Mouse (Mus musculus): ENCODE measurements at regions not wholly inside any gene's neighbourhood (a gene's known extent, or its start where the extent isn't known, plus 50 kb on each side); places are given as distances from the start of the nearest gene placed in this dataset.
"Not testable (repeated sequence)": the region's sequence is repeated elsewhere in the genome, so short reads cannot be mapped to it uniquely, and the experiment has no call there.

DNA sequence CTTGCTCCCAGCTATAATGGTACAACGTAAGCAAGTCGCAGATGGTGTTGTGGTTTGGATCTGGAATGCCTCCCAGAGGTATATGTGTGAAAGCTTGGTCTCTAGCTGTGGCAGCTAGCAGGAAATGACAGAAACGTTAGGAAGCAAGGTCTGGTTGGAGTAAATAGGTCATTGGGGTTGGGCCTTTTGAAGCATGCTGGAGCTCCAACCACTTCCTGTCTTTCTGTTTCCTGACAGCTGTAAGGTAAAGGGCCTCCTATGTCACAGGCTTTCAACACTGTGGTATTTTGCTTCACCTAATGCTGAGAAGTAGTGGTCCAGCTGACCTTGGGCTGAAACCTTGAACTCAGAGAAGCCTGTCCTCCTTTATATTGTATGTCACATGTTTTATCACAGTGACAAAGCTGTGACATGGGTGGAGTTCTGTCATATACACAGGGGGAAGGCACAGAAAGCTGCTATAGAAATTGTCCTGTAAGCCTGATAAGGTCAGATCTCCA lies 106.8 kb upstream of the Nabp1 start:
- Histone ChIP-seq H3K9me3 (no peaks in the 10 kb centered on the region), H3K27me3 (ENCODE audit: insufficient read depth, poor library complexity, severe bottlenecking) (0 out of 2 replicates have a peak, but pooled peaks cover 4% of the 10 kb centered on the region), H3K4me3 (no peak overlapping the region), H3K36me3 (no peaks in the 10 kb centered on the region), H3K27ac (no peak overlapping the region), H3K4me1 (replicated peaks) (peaks cover 9% of the 10 kb centered on the region)
- DNase-seq (ENCODE audit: low spot score), result no peak
- 63% methylated on average over 3 of the region's 3 CpGs for WGBS

- Histone ChIP-seq H3K4me1 (replicated peaks) (peaks cover 16% of the 10 kb centered on the region), H3K9me3 (no peaks in the 10 kb centered on the region), H3K27me3 (ENCODE audit: insufficient read depth, poor library complexity, severe bottlenecking) (0 out of 2 replicates have a peak, but pooled peaks cover 4% of the 10 kb centered on the region), H3K27ac (no peak overlapping the region), H3K4me3 (no peak overlapping the region), H3K36me3 (no peaks in the 10 kb centered on the region)
- no peak for DNase-seq (ENCODE audit: low spot score)
- WGBS, result 94% methylated on average over 4 of the region's 4 CpGs
Observed at GRCm38 (mm10) chr1:51583871-51584270, 105.6 kb upstream of the Nabp1 start.

- no peak for DNase-seq (ENCODE audit: low spot score)
- H3K27me3 ChIP-seq (ENCODE audit: insufficient read depth, poor library complexity, severe bottlenecking), result 0 out of 2 replicates have a peak, but pooled peaks cover 4% of the 10 kb centered on the region
- H3K36me3 ChIP-seq, result no peaks in the 10 kb centered on the region
- no peak overlapping the region for H3K4me3 ChIP-seq
- no peaks in the 10 kb centered on the region for H3K9me3 ChIP-seq
- 22% methylated on average over 7 of the region's 7 CpGs for WGBS
- no peak overlapping the region for H3K27ac ChIP-seq
- H3K4me1 ChIP-seq (replicated peaks), result peaks cover 16% of the 10 kb centered on the region
Observed at GRCm38 (mm10) chr1:51580074-51580473, 101.8 kb upstream of the Nabp1 start.

- 93% methylated on average over 2 of the region's 2 CpGs for WGBS
- H3K4me3 ChIP-seq, result no peak overlapping the region
- peaks cover 16% of the 10 kb centered on the region for H3K4me1 ChIP-seq (replicated peaks)
- H3K9me3 ChIP-seq, result no peaks in the 10 kb centered on the region
- H3K27me3 ChIP-seq (ENCODE audit: insufficient read depth, poor library complexity, severe bottlenecking), result 0 out of 2 replicates have a peak, but pooled peaks cover 4% of the 10 kb centered on the region
- no peak for DNase-seq (ENCODE audit: low spot score)
- no peak overlapping the region for H3K27ac ChIP-seq
- no peaks in the 10 kb centered on the region for H3K36me3 ChIP-seq
Observed at GRCm38 (mm10) chr1:51577701-51578100, 99.5 kb upstream of the Nabp1 start.

DNA sequence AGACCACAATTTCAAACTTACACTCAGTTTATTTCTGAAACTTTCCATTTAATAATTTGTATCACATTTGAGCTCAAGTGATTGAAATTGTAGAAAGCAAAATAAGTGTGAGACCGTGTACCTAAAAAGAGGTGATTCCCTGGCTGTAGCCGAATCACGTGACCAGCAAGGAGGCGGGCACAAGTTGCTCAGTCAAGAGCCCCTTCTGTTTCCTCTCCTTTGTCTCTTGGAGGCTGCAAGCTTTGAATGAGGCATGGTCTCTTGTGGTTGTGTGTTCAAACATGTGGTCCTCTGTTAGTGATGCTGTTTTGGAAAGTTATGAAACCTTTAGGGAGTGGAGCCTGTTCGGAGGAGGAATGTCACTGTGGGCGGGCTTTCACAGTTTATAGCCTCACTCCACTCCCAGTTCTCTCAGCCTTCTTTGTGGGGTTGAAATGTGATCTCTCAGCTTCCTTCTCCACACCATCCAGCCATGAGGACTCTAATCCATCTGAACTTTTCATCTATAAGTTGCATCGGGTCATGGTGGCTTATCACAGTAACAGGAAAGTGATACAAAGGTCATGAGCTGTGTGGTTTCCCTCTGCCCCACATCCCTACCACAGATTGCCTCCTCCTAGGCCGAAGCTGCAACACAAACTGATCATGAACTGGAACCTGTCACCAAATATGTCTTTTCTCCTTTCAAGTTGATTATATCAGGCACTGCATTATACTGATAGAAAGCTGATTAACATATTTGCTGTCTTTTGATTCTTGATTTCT lies 94.3 kb upstream of the Nabp1 start:
- H3K4me3 ChIP-seq, result no peak overlapping the region
- 92% methylated on average over 8 of the region's 8 CpGs for WGBS
- DNase-seq (ENCODE audit: low spot score), result no peak

DNA sequence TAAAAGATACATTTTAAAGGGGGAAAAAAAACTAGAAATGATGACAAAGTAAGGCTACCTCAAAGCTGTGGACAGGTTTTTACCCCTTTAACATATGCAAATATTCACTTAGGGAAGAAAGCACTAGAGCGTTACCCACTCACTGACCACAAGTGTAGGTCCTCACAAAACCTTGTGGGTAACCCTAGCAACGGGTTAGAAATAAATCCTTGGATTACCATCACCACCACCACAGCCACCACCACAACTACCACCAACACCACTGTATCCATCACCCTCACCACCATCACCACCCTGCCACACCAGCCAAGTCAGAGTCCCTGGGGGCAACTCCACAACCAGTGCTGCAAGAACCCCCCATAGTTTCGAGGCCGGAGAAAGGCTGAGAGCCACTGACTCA lies 91.4 kb upstream of the Nabp1 start:
- no peak overlapping the region for H3K27ac ChIP-seq
- no peaks in the 10 kb centered on the region for H3K4me1 ChIP-seq (replicated peaks)
- H3K4me3 ChIP-seq, result no peak overlapping the region
- no peaks in the 10 kb centered on the region for H3K36me3 ChIP-seq
- H3K9me3 ChIP-seq, result no peaks in the 10 kb centered on the region
- H3K27me3 ChIP-seq (ENCODE audit: insufficient read depth, poor library complexity, severe bottlenecking), result no peaks in the 10 kb centered on the region
- 96% methylated on average over 4 of the region's 4 CpGs for WGBS
- no peak for DNase-seq (ENCODE audit: low spot score)

More for the DNA sequence above, 94.3 kb upstream of the Nabp1 start:
- Histone ChIP-seq H3K27ac (no peak overlapping the region), H3K27me3 (ENCODE audit: insufficient read depth, poor library complexity, severe bottlenecking) (no peaks in the 10 kb centered on the region), H3K4me1 (replicated peaks) (no peaks in the 10 kb centered on the region), H3K36me3 (no peaks in the 10 kb centered on the region), H3K9me3 (no peaks in the 10 kb centered on the region)

DNA sequence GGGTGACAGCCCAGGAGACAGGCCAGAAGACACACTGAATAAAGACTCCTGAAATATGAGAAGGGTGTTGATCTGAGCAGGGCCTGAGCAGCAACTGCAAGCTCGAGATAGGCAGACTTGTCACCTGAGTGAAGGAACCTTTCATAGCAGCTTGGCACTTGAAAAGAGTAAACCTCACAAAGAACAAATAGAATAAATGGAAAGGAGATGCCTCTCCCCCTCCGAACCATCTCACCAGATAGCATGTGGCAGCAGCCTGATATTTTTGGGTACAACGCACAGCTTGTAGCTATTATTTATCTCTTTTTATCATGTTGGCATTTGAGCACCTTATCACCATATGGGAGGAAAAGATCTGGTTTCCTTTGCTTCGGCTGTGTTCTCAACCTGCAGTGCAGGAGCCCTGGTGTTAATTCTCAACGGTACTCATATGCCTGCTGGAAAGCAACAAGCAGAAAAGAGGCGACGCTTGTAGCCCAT lies 88.0 kb upstream of the Nabp1 start:
- H3K4me3 ChIP-seq, result no peak overlapping the region
- WGBS, result 72% methylated on average over 7 of the region's 7 CpGs
- no peaks in the 10 kb centered on the region for H3K4me1 ChIP-seq (replicated peaks)
- no peaks in the 10 kb centered on the region for H3K36me3 ChIP-seq
- H3K27ac ChIP-seq, result no peak overlapping the region
- H3K9me3 ChIP-seq, result no peaks in the 10 kb centered on the region
- H3K27me3 ChIP-seq (ENCODE audit: insufficient read depth, poor library complexity, severe bottlenecking), result no peaks in the 10 kb centered on the region
- DNase-seq (ENCODE audit: low spot score), result no peak

DNA sequence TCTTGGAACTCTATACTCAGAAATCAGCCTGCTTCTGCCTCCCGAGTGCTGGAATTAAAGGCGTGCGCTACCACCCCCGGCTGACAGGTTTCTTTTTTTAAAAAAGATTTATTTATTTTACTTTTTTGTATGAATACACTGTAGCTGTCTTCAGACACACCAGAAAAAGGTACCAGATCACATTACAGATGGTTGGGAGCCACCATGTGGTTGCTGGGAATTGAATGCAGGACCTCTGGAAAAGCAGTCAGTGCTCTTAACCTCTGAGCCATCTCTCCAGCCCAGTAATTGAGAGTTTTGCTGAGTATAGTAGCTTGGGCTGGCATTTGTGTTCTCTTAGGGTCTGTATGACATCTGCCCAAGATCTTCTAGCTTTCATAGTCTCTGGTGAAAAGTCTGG lies 78.4 kb upstream of the Nabp1 start:
- H3K36me3 ChIP-seq; DNase-seq (ENCODE audit: low spot score); H3K9me3 ChIP-seq; H3K4me1 ChIP-seq (replicated peaks); H3K4me3 ChIP-seq; H3K27me3 ChIP-seq (ENCODE audit: insufficient read depth, poor library complexity, severe bottlenecking); H3K27ac ChIP-seq: not testable (repeated sequence)
- WGBS, result 96% methylated on average over 4 of the region's 4 CpGs

DNA sequence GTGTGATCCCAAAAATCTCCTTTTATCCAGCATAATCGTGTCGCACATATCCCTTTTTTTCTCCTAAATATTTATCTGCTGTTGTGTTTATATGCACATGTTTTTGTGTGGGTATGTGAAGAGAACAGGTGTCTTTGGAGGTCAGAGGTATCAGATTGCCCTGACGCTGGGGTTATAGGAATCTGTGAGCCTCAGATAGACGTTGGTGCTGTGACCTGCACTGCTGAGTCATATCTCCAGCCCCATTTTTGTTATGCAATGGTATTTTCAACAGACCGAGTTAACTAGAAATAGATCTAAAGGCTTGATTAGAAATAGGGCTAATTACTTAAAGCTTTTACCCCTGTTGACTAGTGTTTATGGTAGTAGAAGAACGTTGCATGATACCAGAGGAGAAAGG lies 75.5 kb upstream of the Nabp1 start:
- no peak overlapping the region for H3K27ac ChIP-seq
- H3K27me3 ChIP-seq (ENCODE audit: insufficient read depth, poor library complexity, severe bottlenecking), result no peaks in the 10 kb centered on the region
- no peaks in the 10 kb centered on the region for H3K9me3 ChIP-seq
- 82% methylated on average over 6 of the region's 6 CpGs for WGBS
- no peaks in the 10 kb centered on the region for H3K4me1 ChIP-seq (replicated peaks)
- H3K4me3 ChIP-seq, result no peak overlapping the region
- DNase-seq (ENCODE audit: low spot score), result no peak
- H3K36me3 ChIP-seq, result no peaks in the 10 kb centered on the region

DNA sequence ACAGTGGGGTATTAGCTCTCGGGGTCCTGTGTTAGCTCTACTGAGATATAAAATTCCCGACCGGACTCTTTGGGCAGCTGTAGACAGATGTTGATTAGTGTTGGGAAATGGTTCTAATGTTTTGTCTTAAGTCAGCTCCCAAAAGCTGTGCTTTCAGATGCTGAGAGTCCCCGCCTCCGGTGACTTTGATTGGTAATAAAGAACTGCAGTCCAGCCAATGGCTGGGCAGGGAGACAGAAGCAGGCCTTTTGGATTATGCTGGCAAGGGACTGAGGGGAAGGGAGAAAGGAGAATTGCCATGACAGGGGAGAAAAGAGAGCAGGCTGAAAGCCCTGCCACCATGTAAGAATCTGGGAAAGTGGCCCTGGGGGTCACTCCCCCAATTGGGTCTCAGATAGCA lies 73.4 kb upstream of the Nabp1 start:
- no peak for DNase-seq (ENCODE audit: low spot score)
- Histone ChIP-seq H3K27ac (no peak overlapping the region), H3K27me3 (ENCODE audit: insufficient read depth, poor library complexity, severe bottlenecking) (no peaks in the 10 kb centered on the region), H3K9me3 (no peaks in the 10 kb centered on the region), H3K36me3 (no peaks in the 10 kb centered on the region), H3K4me3 (no peak overlapping the region), H3K4me1 (replicated peaks) (no peaks in the 10 kb centered on the region)
- WGBS, result 63% methylated on average over 5 of the region's 5 CpGs

DNA sequence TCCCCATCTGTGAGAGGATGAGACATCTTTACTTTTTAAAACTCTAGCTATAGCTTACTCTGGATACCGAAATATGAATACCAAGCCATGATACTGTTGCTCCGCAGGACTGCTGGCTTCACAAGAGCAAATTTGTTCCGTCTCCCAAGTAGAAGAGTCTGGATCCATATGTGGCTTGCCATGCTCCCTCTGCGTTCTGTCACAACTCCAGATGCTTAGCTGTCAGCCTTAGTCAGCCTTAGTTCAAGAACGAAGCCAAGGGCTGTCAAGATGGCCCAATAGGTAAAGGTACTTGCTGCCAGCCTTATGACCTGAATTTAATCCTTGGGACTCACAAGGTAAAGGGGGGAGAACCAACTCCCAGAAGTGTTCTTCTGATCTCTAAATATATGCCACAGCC lies 64.6 kb upstream of the Nabp1 start:
- H3K4me3 ChIP-seq, result no peak overlapping the region
- no peak overlapping the region for H3K27ac ChIP-seq
- WGBS, result 90% methylated on average over 5 of the region's 5 CpGs
- H3K9me3 ChIP-seq, result no peaks in the 10 kb centered on the region
- no peak for DNase-seq (ENCODE audit: low spot score)
- peaks cover 6% of the 10 kb centered on the region; the same call in 1 of the 2 replicates for H3K4me1 ChIP-seq (replicated peaks)
- no peaks in the 10 kb centered on the region for H3K27me3 ChIP-seq (ENCODE audit: insufficient read depth, poor library complexity, severe bottlenecking)
- no peaks in the 10 kb centered on the region for H3K36me3 ChIP-seq

- H3K27ac ChIP-seq, result no peak overlapping the region
- H3K4me3 ChIP-seq, result no peak overlapping the region
- 90% methylated on average over 4 of the region's 4 CpGs for WGBS
- H3K9me3 ChIP-seq, result no peaks in the 10 kb centered on the region
- H3K36me3 ChIP-seq, result no peaks in the 10 kb centered on the region
- no peaks in the 10 kb centered on the region for H3K27me3 ChIP-seq (ENCODE audit: insufficient read depth, poor library complexity, severe bottlenecking)
- DNase-seq (ENCODE audit: low spot score), result no peak
- peaks cover 6% of the 10 kb centered on the region; the same call in 1 of the 2 replicates for H3K4me1 ChIP-seq (replicated peaks)
Observed at GRCm38 (mm10) chr1:51539634-51540033, 61.4 kb upstream of the Nabp1 start.

DNA sequence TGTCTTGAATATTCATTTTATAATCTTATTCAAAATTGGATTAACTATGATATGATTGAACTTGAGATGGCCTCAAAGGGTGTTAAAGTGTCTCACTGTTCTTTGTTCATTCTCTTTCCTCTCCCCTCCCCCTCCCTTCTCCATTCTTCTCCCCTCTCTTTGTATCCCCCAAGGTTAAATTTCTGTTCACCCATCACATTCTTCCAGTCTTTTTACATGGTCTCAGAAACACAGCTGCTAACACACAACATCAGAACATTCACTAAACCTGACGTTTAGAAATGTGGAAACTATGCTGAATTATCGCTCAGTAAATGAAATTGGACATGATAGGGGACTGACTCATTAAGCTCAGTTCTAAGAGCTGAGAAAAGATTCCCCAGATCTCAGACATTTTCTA lies 60.6 kb upstream of the Nabp1 start:
- H3K27me3 ChIP-seq (ENCODE audit: insufficient read depth, poor library complexity, severe bottlenecking), result no peaks in the 10 kb centered on the region
- peaks cover 6% of the 10 kb centered on the region; the same call in 1 of the 2 replicates for H3K4me1 ChIP-seq (replicated peaks)
- no peaks in the 10 kb centered on the region for H3K9me3 ChIP-seq
- no peak overlapping the region for H3K27ac ChIP-seq
- 66% methylated on average over 2 of the region's 2 CpGs for WGBS
- no peaks in the 10 kb centered on the region for H3K36me3 ChIP-seq
- no peak for DNase-seq (ENCODE audit: low spot score)
- H3K4me3 ChIP-seq, result no peak overlapping the region
